ENCODE assay signal across 23 mouse cellular contexts in the genomic region with DNA sequence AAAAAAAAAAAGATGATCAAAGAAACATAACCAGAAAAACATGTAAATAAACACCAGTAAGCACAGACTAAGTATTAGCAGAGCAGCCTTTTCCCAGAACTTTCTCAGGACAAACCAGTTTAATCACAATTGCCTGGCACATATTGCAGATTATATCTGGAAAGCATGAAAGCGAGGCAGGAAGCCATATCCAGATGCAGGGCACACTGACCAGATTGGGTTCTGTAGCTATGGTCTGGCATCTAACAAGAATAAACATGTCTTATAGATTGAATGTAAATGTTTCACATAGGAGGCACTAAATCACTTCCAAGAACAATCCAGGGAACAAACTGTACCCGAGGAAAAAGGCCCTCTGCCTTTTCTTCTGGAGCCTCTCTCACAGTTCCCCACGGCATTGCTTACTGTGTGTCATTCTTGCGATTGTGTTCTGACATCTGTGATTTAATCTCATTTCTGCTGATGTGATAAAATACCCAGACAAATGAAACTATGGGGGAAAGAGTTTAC.
A peak's percentile ranks its signal among the peaks of the same experiment; 100 is the strongest.
DNase-seq lines count a peak whose midpoint lies in the region; ATAC-seq lines count a peak whose summit lies in the region.
"Had no signal": no experiment of that assay in that cellular context is flagged by ENCODE, and none has a peak within 500 bp of the region (broad histone marks: within the 10 kb centered on the region; RNA-seq: fewer than 3 reads in every experiment).

No protein-coding gene starts in this region.

- no peak overlapping the region for H3K4me2 ChIP-seq in midbrain, embryonic 11.5 days
- H3K4me2 ChIP-seq: embryonic facial prominence, embryonic 13.5 days; embryonic facial prominence, embryonic 15.5 days; forebrain, embryonic 13.5 days; forebrain, embryonic 15.5 days had no signal

- no peaks in the 10 kb centered on the region for H3K27me3 ChIP-seq in midbrain, embryonic 11.5 days (ENCODE audit: control insufficient read depth, insufficient read depth, low read length)
- H3K27me3 ChIP-seq in midbrain, embryonic 10.5 days (ENCODE audit: low read depth, poor library complexity, severe bottlenecking) = no peaks in the 10 kb centered on the region
- H3K27me3 ChIP-seq: embryonic facial prominence, embryonic 13.5 days; embryonic facial prominence, embryonic 15.5 days; forebrain, embryonic 13.5 days; forebrain, embryonic 15.5 days; Patski had no signal

- no peaks in the 10 kb centered on the region for H3K4me1 ChIP-seq in midbrain, embryonic 11.5 days (ENCODE audit: control insufficient read depth, insufficient read depth, low read length)
- H3K4me1 ChIP-seq in midbrain, embryonic 10.5 days = no peaks in the 10 kb centered on the region
- H3K4me1 ChIP-seq: embryonic facial prominence, embryonic 13.5 days; embryonic facial prominence, embryonic 15.5 days; forebrain, embryonic 13.5 days; forebrain, embryonic 15.5 days had no signal

- no peak overlapping the region for H3K27ac ChIP-seq in midbrain, embryonic 11.5 days (ENCODE audit: low read depth, low read length)
- H3K27ac ChIP-seq in midbrain, embryonic 10.5 days (replicated peaks) = no peak overlapping the region
- H3K27ac ChIP-seq: embryonic facial prominence, embryonic 13.5 days; embryonic facial prominence, embryonic 15.5 days; forebrain, embryonic 13.5 days; forebrain, embryonic 15.5 days had no signal

- no peaks in the 10 kb centered on the region for H3K9me3 ChIP-seq in midbrain, embryonic 11.5 days (ENCODE audit: control insufficient read depth, low read length)
- H3K9me3 ChIP-seq in midbrain, embryonic 10.5 days (replicated peaks) = no peaks in the 10 kb centered on the region
- H3K9me3 ChIP-seq: embryonic facial prominence, embryonic 13.5 days; embryonic facial prominence, embryonic 15.5 days; forebrain, embryonic 13.5 days; forebrain, embryonic 15.5 days had no signal

- no peak for ATAC-seq in midbrain, embryonic 11.5 days (ENCODE audit: low FRiP score)
- ATAC-seq: activated CD4-positive, CD25-positive, alpha-beta regulatory T cell, adult 4 months; forebrain, embryonic 13.5 days; forebrain, embryonic 15.5 days; forebrain, postnatal 0 days; Patski had no signal

- no peaks in the 10 kb centered on the region for H3K36me3 ChIP-seq in midbrain, embryonic 11.5 days (ENCODE audit: control insufficient read depth, insufficient read depth, low read length)
- H3K36me3 ChIP-seq in midbrain, embryonic 10.5 days = no peaks in the 10 kb centered on the region
- H3K36me3 ChIP-seq: embryonic facial prominence, embryonic 13.5 days; embryonic facial prominence, embryonic 15.5 days; forebrain, embryonic 15.5 days had no signal

- no peak overlapping the region for H3K9ac ChIP-seq in midbrain, embryonic 11.5 days (ENCODE audit: low read length)
- H3K9ac ChIP-seq: embryonic facial prominence, embryonic 13.5 days; embryonic facial prominence, embryonic 15.5 days; forebrain, embryonic 13.5 days; forebrain, embryonic 15.5 days; forebrain, postnatal 0 days had no signal

- 91% methylated on average over 4 of the region's 4 CpGs for WGBS in midbrain, embryonic 11.5 days
- WGBS in midbrain, embryonic 10.5 days = 87% methylated on average over 4 of the region's 4 CpGs

- H3K4me3 ChIP-seq in midbrain, embryonic 11.5 days (ENCODE audit: low read depth, low read length) = no peak overlapping the region
- H3K4me3 ChIP-seq in midbrain, embryonic 10.5 days = no peak overlapping the region
- H3K4me3 ChIP-seq: embryonic facial prominence, embryonic 13.5 days; embryonic facial prominence, embryonic 15.5 days; erythroblast, embryonic 14.5 days; forebrain, embryonic 13.5 days; forebrain, embryonic 15.5 days had no signal

- DNase-seq in midbrain, embryonic 11.5 days (ENCODE audit: low spot score, missing footprints) = peak; percentile 28
- no peak for DNase-seq in midbrain, embryonic 10.5 days (ENCODE audit: low spot score)
- peak; percentile 78 for DNase-seq in fat pad, adult 2 months (ENCODE audit: extremely low read depth, low read depth, low spot score)
- DNase-seq in frontal cortex, postnatal 25 days (ENCODE audit: low spot score in 2 of 2) = no peak
- no peak for DNase-seq in adipocyte (ENCODE audit: low spot score)
- DNase-seq: adrenal gland, adult 2 months; adrenal gland, postnatal 10 days; adrenal gland, postnatal 25 days; cerebellum, adult 11 months; cerebellum, adult 18-20 months; cerebellum, adult 8-10 months; cerebellum, adult 9-11 months; cerebellum, postnatal 14 days; cerebellum, postnatal 36 days; embryo, embryonic 11 days; forebrain, postnatal 0 days had no signal

Comparison
In these comparisons a context has a peak if more than half of its experiments do, and no peak if none do; other contexts are left out.
1. DNase-seq: peak in midbrain, embryonic 11.5 days (single experiment) and fat pad, adult 2 months (single experiment); none in midbrain, embryonic 10.5 days (single experiment), frontal cortex, postnatal 25 days (0 of 2) and adipocyte (single experiment).